Mouse (Mus musculus) C2C12 (cell line): ENCODE results near the gene Cnbp. TPM values are rescaled to one million over a fixed set of nuclear protein-coding genes. Genes with fewer than 3 reads are reported as not detected.
A peak's percentile ranks its signal among the peaks of the same experiment; 100 is the strongest.

Source experiments
- H3K27me3 ChIP-seq: one replicate; pipeline ENCODE4 v1.6.1; 2011; ENCODE audit not compliant: control insufficient read depth, insufficient read depth, insufficient read length
- H3K36me3 ChIP-seq: one replicate; pipeline ENCODE4 v1.6.1; 2011; ENCODE audit not compliant: control insufficient read depth, insufficient read depth
- H3K4me3 ChIP-seq: one replicate; pipeline ENCODE4 v1.5.1; 2011; ENCODE audit warnings: mild to moderate bottlenecking, control low read depth; ENCODE audit not compliant: poor library complexity, insufficient read depth, severe bottlenecking
- H3K79me2 ChIP-seq: one replicate; pipeline ENCODE4 v1.6.1; 2011; ENCODE audit not compliant: control insufficient read depth, insufficient read depth
- H3K79me3 ChIP-seq: one replicate; pipeline ENCODE4 v1.6.1; 2011; ENCODE audit warnings: low read depth, control low read depth
- H3ac ChIP-seq: one replicate; pipeline ENCODE3; 2011; ENCODE audit warnings: low read depth; ENCODE audit not compliant: control insufficient read depth, insufficient read length
- CEBPB ChIP-seq: IDR thresholded peaks from one replicate; pipeline ENCODE4 v1.6.1; 2011; ENCODE audit warnings: low read depth, mild to moderate bottlenecking, control low read depth, moderate library complexity
- CTCF ChIP-seq: IDR thresholded peaks from one replicate; pipeline ENCODE4 v1.5.1; 2011; ENCODE audit not compliant: control insufficient read depth, insufficient read depth, insufficient read length
- FOSL1 ChIP-seq: IDR thresholded peaks from one replicate; pipeline ENCODE4 v1.8.0; 2011; ENCODE audit warnings: mild to moderate bottlenecking, low read length; ENCODE audit not compliant: poor library complexity, insufficient read depth, severe bottlenecking
- MAX ChIP-seq: IDR thresholded peaks from one replicate; pipeline ENCODE4 v1.6.1; 2011; ENCODE audit warnings: mild to moderate bottlenecking, control low read depth
- MYOD1 ChIP-seq: IDR thresholded peaks from one replicate; pipeline ENCODE4 v1.6.1; 2011; ENCODE audit warnings: low read depth; ENCODE audit not compliant: control insufficient read depth, insufficient read length
- MYOG ChIP-seq: IDR thresholded peaks from one replicate; pipeline ENCODE4 v1.6.1; 2011; ENCODE audit not compliant: control insufficient read depth, insufficient read length; ENCODE audit errors: extremely low read depth
- USF1 ChIP-seq: IDR thresholded peaks from one replicate; pipeline ENCODE4 v1.6.1; 2011; ENCODE audit warnings: low read depth, mild to moderate bottlenecking, control low read depth, moderate library complexity
- long read RNA-seq, 2 experiments: library from polyadenylated mRNA; unstranded; transcript quantifications; one replicate each; pipeline ENCODE4 v2.0.0; 2019 to 2020
- polyA plus RNA-seq: library from polyadenylated mRNA; unstranded; fragments of >200 nt; fragmentation: generic; extraction: Trizol; gene quantifications from one replicate; pipeline ENCODE4 v1.2.1, GENCODE M21; 2012; ENCODE audit warnings: missing spikeins

Cnbp gene
- polyA plus RNA-seq = 353 TPM
- long read RNA-seq, experiment 1, transcript Cnbp-208 (5 exons, 2,175 nt) = major isoform, 326 of 837 reads
- long read RNA-seq, experiment 1, transcript Cnbp-203 (5 exons, 1,661 nt) = minor isoform, 160 of 837 reads
- long read RNA-seq, experiment 1, transcript Cnbp-201 (5 exons, 2,178 nt) = minor isoform, 187 of 837 reads
- long read RNA-seq, experiment 1, transcript Cnbp-202 (6 exons, 952 nt) = minor isoform, 9 of 837 reads
- long read RNA-seq, experiment 1, partial matches to known transcripts = 9 of 837 reads
- long read RNA-seq, experiment 1, other reads (novel, unspliced or antisense) = 137 of 837 reads
- long read RNA-seq, experiment 2, transcript Cnbp-202 (6 exons, 952 nt) = minor isoform, 49 of 4,041 reads
- long read RNA-seq, experiment 2, transcript Cnbp-203 (5 exons, 1,661 nt) = minor isoform, 906 of 4,041 reads
- long read RNA-seq, experiment 2, transcript Cnbp-208 (5 exons, 2,175 nt) = major isoform, 1,662 of 4,041 reads
- long read RNA-seq, experiment 2, transcript Cnbp-201 (5 exons, 2,178 nt) = minor isoform, 796 of 4,041 reads
- long read RNA-seq, experiment 2, partial matches to known transcripts = 7 of 4,041 reads
- long read RNA-seq, experiment 2, other reads (novel, unspliced or antisense) = 567 of 4,041 reads

- TF ChIP-seq FOSL1 (no peak), MAX (peak; percentile 93), CTCF (no peak), MYOD1 (no peak)
- Histone ChIP-seq H3K36me3 (peaks cover 40% of the 10 kb centered on the region), H3K79me3 (peaks cover 45% of the 10 kb centered on the region), H3ac (peak within 1 kb of the TSS; percentile 85), H3K79me2 (peaks cover 55% of the 10 kb centered on the region), H3K27me3 (no peaks in the 10 kb centered on the region), H3K4me3 (peak within 1 kb of the TSS; percentile 86)
Measured at GRCm38 (mm10) chr6:87850900-87851614, at the start of gene Cnbp. Cnbp (minus strand) TSS chr6:87851106.

GRCm38 (mm10) chr6:87898028-87898427, 47.1 kb upstream of the Cnbp start:
- Histone ChIP-seq H3K36me3 (peaks cover 91% of the 10 kb centered on the region), H3K79me2 (no peaks in the 10 kb centered on the region), H3K79me3 (peaks cover 1% of the 10 kb centered on the region), H3ac (no peak overlapping the region), H3K4me3 (no peak overlapping the region), H3K27me3 (no peaks in the 10 kb centered on the region)
- no peak for TF ChIP-seq CTCF
- TF ChIP-seq MYOD1 = peak; percentile 73
- TF ChIP-seq CEBPB = peak; percentile 54

- peaks cover 15% of the 10 kb centered on the region for H3K79me3 ChIP-seq
- no peak for TF ChIP-seq MYOG
- no peak for TF ChIP-seq CTCF
- TF ChIP-seq MYOD1 = no peak
- no peak for TF ChIP-seq MAX
- TF ChIP-seq CEBPB = no peak
- no peak for TF ChIP-seq USF1
- TF ChIP-seq FOSL1 = no peak
- H3K36me3 ChIP-seq = peaks cover 95% of the 10 kb centered on the region
- H3K27me3 ChIP-seq = no peaks in the 10 kb centered on the region
- H3K79me2 ChIP-seq = peaks cover 19% of the 10 kb centered on the region
- H3ac ChIP-seq = no peak overlapping the region
- H3K4me3 ChIP-seq = no peak overlapping the region
Measured at GRCm38 (mm10) chr6:87893931-87894330, 43.0 kb upstream of the Cnbp start.

GRCm38 (mm10) chr6:87887594-87888233, 36.8 kb upstream of the Cnbp start, which contains the start of gene Copg1:
Copg1 (plus strand) TSS chr6:87887814.
- Histone ChIP-seq H3K4me3 (peak within 1 kb of the TSS; percentile 97), H3K79me2 (peaks cover 32% of the 10 kb centered on the region), H3ac (peak within 1 kb of the TSS; percentile 96), H3K36me3 (peaks cover 39% of the 10 kb centered on the region), H3K79me3 (peaks cover 27% of the 10 kb centered on the region), H3K27me3 (no peaks in the 10 kb centered on the region)
- TF ChIP-seq MYOG = no peak
- TF ChIP-seq MYOD1 = no peak
- TF ChIP-seq USF1 = no peak
- TF ChIP-seq FOSL1 = no peak
- TF ChIP-seq MAX = peak; percentile 76
- peak; percentile 93 for TF ChIP-seq CTCF
- TF ChIP-seq CEBPB = no peak

GRCm38 (mm10) chr6:87886721-87887120, 35.8 kb upstream of the Cnbp start:
- Histone ChIP-seq H3K27me3 (no peaks in the 10 kb centered on the region), H3K79me3 (peaks cover 27% of the 10 kb centered on the region), H3ac (no peak overlapping the region), H3K36me3 (peaks cover 29% of the 10 kb centered on the region), H3K79me2 (peaks cover 32% of the 10 kb centered on the region), H3K4me3 (no peak overlapping the region)
- no peak for TF ChIP-seq CEBPB
- no peak for TF ChIP-seq MYOD1
- TF ChIP-seq USF1 = no peak
- TF ChIP-seq MYOG = no peak
- no peak for TF ChIP-seq CTCF
- TF ChIP-seq FOSL1 = no peak
- no peak for TF ChIP-seq MAX
